Mouse (Mus musculus): ENCODE results near the gene Acot4. TPM values are rescaled to one million over a fixed set of nuclear protein-coding genes. Genes with fewer than 3 reads are reported as not detected.
"Not testable (repeated sequence)": the region's sequence is repeated elsewhere in the genome, so short reads cannot be mapped to it uniquely, and the experiment has no call there.

Gene Acot4
- polyA plus RNA-seq, 1 experiment from 2014 or later, result 0.33 TPM

DNA sequence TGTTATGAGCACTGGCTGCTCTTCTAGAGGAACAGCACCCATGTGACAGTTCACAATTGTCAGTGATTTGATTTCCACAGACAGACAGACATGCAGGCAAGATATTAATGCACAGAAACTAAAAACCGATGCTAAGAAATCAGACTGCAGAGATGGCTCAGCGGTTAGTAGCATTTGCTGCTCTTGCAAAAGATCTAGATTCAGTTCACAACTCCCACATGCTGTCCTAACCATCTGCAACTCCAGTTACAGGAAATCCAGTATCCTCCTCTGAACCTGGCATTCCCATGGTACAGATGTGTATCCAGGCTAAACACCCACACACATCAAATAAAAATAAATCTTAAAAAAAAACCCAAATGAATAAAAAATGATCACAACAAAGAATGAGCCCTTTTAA, 33.5 kb downstream of the Acot4 start:
- in situ Hi-C loops (cut with MboI; ENCODE audit: low pct_unique_long_range_greater_than_20kb), result no loop called here
- peaks cover 10% of the 10 kb centered on the region for H3K27me3 ChIP-seq
- CTCF ChIA-PET, result no interaction called here
- no peak for DNase-seq (ENCODE audit: low read depth, low spot score)
- no peak for ATAC-seq
- POLR2A ChIA-PET, result no interaction called here
- no peak for TF ChIP-seq CTCF (IDR thresholded peaks at IDR 0.05)

DNA sequence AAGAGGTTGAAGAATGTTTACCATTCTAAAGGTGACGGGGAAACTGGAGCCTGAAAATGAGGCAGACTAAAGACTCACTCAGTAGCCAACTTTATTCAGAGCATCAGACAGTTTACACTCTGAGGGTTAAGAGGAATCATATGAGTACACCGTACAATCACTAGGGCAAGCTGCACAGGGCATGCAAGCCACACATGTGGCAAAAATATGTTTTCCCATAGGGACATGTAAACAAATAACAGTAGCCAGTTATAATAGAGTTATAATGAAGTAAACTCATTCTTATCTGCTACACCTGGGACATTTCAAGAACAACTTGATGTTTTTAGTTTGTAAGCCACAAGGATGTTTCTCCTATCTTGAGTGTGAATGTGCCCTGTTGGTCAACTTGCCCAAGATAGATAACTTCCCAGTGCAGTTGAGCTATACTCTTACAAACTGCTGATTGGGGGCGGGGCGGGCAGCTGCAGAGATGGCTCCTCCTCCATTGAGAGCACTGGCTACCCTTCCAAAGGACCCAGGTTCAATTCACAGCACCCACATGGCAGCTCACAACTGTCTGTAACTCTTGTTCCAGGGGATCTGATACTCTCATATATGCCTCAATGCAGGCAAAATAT, 39.3 kb downstream of the Acot4 start:
- DNase-seq (ENCODE audit: low read depth, low spot score), result no peak
- ChIA-PET CTCF (no interaction called here), POLR2A (interaction anchor here (0.6 kb wide), 1 partner anchor 458 kb away, joined by 3 read pairs; no protein-coding TSS in a partner anchor)
- TF ChIP-seq CTCF (IDR thresholded peaks at IDR 0.05), result no peak
- in situ Hi-C loops (cut with MboI; ENCODE audit: low pct_unique_long_range_greater_than_20kb), result no loop called here
- no peak for ATAC-seq
- peaks cover 16% of the 10 kb centered on the region for H3K27me3 ChIP-seq

DNA sequence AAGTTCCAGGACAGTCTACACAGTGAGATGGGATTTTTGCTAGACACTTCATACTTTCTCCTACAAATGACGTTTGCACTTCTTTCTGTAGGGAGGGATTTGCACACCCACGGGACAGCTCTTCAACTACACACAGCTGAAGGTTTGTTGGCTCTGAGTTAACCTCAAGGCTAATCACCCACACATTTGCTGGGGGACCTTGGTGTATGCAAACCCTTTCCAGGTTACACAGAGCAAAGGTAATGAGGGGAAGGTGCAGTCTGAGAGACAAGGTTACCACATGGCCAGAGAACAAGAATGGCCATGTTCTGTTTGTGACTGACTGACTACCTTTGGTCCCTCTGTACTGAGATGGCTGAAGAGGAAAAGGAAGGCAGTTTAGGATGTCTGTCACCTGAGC, 45.7 kb downstream of the Acot4 start:
- in situ Hi-C loops (cut with MboI; ENCODE audit: low pct_unique_long_range_greater_than_20kb), result no loop called here
- TF ChIP-seq CTCF (IDR thresholded peaks at IDR 0.05), result no peak
- no peak for ATAC-seq
- peaks cover 10% of the 10 kb centered on the region for H3K27me3 ChIP-seq
- CTCF ChIA-PET, result interaction anchor here (0.9 kb wide), 1 partner anchor 23 kb away, joined by 3 read pairs; no protein-coding TSS in a partner anchor
- no peak for DNase-seq (ENCODE audit: low read depth, low spot score)
- POLR2A ChIA-PET, result no interaction called here

DNA sequence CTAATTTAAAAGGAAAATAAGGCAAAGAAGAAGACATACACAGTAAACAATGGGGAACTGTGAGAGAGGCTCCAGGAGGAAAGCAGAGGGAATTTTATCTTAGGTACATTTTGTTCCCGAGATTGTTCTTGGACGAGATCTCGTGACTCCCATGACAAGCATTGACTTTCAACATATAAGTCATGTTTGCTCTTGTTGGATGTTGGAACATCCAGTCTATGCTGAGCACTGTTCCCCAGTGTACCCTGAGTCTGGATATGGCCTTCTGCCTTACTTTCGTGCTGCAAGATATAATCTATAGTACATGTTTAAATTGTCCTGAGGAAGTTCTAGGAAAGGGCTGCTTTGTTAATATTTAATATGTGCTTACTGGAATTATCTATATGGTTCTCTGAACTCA, 46.4 kb downstream of the Acot4 start:
- ATAC-seq (no peak), DNase-seq (ENCODE audit: low read depth, low spot score) (no peak)
- ChIA-PET POLR2A (no interaction called here), CTCF (interaction anchor here (0.9 kb wide), 1 partner anchor 24 kb away, joined by 3 read pairs; no protein-coding TSS in a partner anchor)
- no peak for TF ChIP-seq CTCF (IDR thresholded peaks at IDR 0.05)
- in situ Hi-C loops (cut with MboI; ENCODE audit: low pct_unique_long_range_greater_than_20kb), result no loop called here
- H3K27me3 ChIP-seq, result peaks cover 8% of the 10 kb centered on the region

DNA sequence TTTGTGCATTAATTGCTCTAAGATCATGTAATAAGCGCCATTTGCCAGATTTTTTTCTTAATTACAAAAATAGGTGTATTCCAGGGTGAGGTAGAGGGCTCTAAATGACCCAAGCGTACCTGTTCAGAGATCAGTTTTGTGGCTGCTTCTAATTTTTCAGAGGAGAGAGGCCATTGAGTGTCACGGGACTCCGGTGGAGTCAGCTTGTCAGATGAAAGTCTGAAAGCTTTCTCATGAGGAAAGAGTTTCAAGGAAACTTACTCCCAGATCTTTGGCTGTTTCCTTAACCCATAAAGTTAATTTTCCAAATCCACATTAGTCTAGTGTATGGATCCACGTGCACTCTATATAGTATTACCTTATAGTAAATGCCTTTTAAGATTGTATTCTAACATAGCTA, 56.5 kb downstream of the Acot4 start:
- ATAC-seq; in situ Hi-C loops (cut with MboI; ENCODE audit: low pct_unique_long_range_greater_than_20kb); H3K27me3 ChIP-seq; DNase-seq (ENCODE audit: low read depth, low spot score); CTCF ChIA-PET: not testable (repeated sequence)
- POLR2A ChIA-PET, result interaction anchor here (0.6 kb wide), 1 partner anchor 55 kb away, joined by 3 read pairs; no protein-coding TSS in a partner anchor

Other genes starting within 250 kb of the Acot4 start
- 30.9 TPM for gene Numb, start 116.4 kb upstream of the Acot4 start, polyA plus RNA-seq (2021)
- 12.4 TPM for gene Riox1, start 87.8 kb upstream of the Acot4 start, polyA plus RNA-seq (2021)
- gene Heatr4, start 53.5 kb upstream of the Acot4 start, polyA plus RNA-seq (2021), result not detected
- gene Acot2, start 50.5 kb upstream of the Acot4 start, polyA plus RNA-seq (2021), result 33.7 TPM
- 35.0 TPM for gene Acot1, start 28.9 kb upstream of the Acot4 start, polyA plus RNA-seq (2021)
- not detected for gene Gm49366, start 556 bp downstream of the Acot4 start, polyA plus RNA-seq (2021)
- 1.6 TPM for gene Acot3, start 13.8 kb downstream of the Acot4 start, polyA plus RNA-seq (2021)
- gene Acot5, start 30.9 kb downstream of the Acot4 start, polyA plus RNA-seq (2021), result 1.1 TPM
- gene Acot6, start 62.3 kb downstream of the Acot4 start, polyA plus RNA-seq (2021), result 0.09 TPM
- gene Dnal1, start 76.0 kb downstream of the Acot4 start, polyA plus RNA-seq (2021), result 23.6 TPM
- 1.2 TPM for gene Pnma1, start 110.1 kb downstream of the Acot4 start, polyA plus RNA-seq (2021)
- gene Elmsan1, start 180.5 kb downstream of the Acot4 start, polyA plus RNA-seq (2021), result 16.0 TPM
- 39.1 TPM for gene Ptgr2, start 246.9 kb downstream of the Acot4 start, polyA plus RNA-seq (2021)

Measured in Patski (cell line).